Mouse (Mus musculus) forebrain, embryonic 13.5 days (tissue): ENCODE data around the gene Efemp2. TPM values are rescaled to one million over a fixed set of nuclear protein-coding genes. Genes with fewer than 3 reads are reported as not detected.
A peak's percentile ranks its signal among the peaks of the same experiment; 100 is the strongest.

Experiments used
- ATAC-seq: fragments of 200-750 bp; cut with Nextera tagmentation; 2 replicates; pipeline ENCODE4 v1.8.0; 2017
- H3K27ac ChIP-seq: fragments of 300-500 bp; sonication (generic); 2 replicates; pipeline ENCODE4 v1.5.1; 2015; ENCODE audit warnings: inconsistent platforms, mild to moderate bottlenecking, moderate library complexity
- H3K27me3 ChIP-seq: fragments of 300-500 bp; sonication (generic); 2 replicates; pipeline ENCODE4 v1.6.1; 2015; ENCODE audit warnings: mild to moderate bottlenecking, inconsistent platforms
- H3K36me3 ChIP-seq: fragments of 300-500 bp; sonication (generic); 2 replicates; pipeline ENCODE4 v1.6.1; 2015; ENCODE audit warnings: mild to moderate bottlenecking, inconsistent platforms; ENCODE audit not compliant: poor library complexity, severe bottlenecking
- H3K4me1 ChIP-seq: fragments of 300-500 bp; sonication (generic); 2 replicates; pipeline ENCODE4 v1.6.1; 2015; ENCODE audit warnings: inconsistent platforms
- H3K4me2 ChIP-seq: fragments of 300-500 bp; sonication (generic); 2 replicates; pipeline ENCODE4 v1.6.1; 2015; ENCODE audit warnings: inconsistent platforms, mild to moderate bottlenecking, moderate library complexity
- H3K4me3 ChIP-seq: fragments of 300-500 bp; sonication (generic); 2 replicates; pipeline ENCODE4 v1.5.1; 2015; ENCODE audit warnings: mild to moderate bottlenecking, inconsistent platforms
- H3K9ac ChIP-seq: fragments of 300-500 bp; sonication (generic); 2 replicates; pipeline ENCODE4 v1.6.1; 2015; ENCODE audit warnings: mild to moderate bottlenecking, inconsistent platforms
- H3K9me3 ChIP-seq: fragments of 300-500 bp; sonication (generic); replicated peaks from 2 replicates; pipeline ENCODE4 v1.6.1; 2016; ENCODE audit warnings: inconsistent platforms
- WGBS: fragments of 180-500 bp; shearing (Covaris S2); methylation state at CpG from one replicate; pipeline ENCODE4 v1.1.7; 2015; 5-methylcytosine and 5-hydroxymethylcytosine counted together
- polyA plus RNA-seq: library from polyadenylated mRNA; unstranded; fragments of >200 nt; fragmentation: Nextera tagmentation; extraction: Ambion mirVana; gene quantifications from 2 replicates; pipeline ENCODE4 v1.2.1, GENCODE M21; 2015

The Efemp2 gene
- polyA plus RNA-seq, 1 experiment from 2014 or later = 30.7 TPM

GRCm38 (mm10) chr19:5456241-5456921, 17.4 kb upstream of the Efemp2 start:
- WGBS = 5% methylated on average over 26 of the region's 26 CpGs
- H3K4me3 ChIP-seq = peak overlapping the region; percentile 77
- H3K9me3 ChIP-seq = no peaks in the 10 kb centered on the region
- peaks cover 6% of the 10 kb centered on the region; the same call in 1 of the 2 replicates for H3K27me3 ChIP-seq
- no peak for ATAC-seq
- H3K4me1 ChIP-seq = peaks cover 43% of the 10 kb centered on the region
- H3K9ac ChIP-seq = peak overlapping the region; percentile 89
- H3K4me2 ChIP-seq = peak overlapping the region; percentile 99
- 0 out of 2 replicates have a peak, but pooled peaks cover 9% of the 10 kb centered on the region for H3K36me3 ChIP-seq
- H3K27ac ChIP-seq = peak overlapping the region; percentile 96

DNA sequence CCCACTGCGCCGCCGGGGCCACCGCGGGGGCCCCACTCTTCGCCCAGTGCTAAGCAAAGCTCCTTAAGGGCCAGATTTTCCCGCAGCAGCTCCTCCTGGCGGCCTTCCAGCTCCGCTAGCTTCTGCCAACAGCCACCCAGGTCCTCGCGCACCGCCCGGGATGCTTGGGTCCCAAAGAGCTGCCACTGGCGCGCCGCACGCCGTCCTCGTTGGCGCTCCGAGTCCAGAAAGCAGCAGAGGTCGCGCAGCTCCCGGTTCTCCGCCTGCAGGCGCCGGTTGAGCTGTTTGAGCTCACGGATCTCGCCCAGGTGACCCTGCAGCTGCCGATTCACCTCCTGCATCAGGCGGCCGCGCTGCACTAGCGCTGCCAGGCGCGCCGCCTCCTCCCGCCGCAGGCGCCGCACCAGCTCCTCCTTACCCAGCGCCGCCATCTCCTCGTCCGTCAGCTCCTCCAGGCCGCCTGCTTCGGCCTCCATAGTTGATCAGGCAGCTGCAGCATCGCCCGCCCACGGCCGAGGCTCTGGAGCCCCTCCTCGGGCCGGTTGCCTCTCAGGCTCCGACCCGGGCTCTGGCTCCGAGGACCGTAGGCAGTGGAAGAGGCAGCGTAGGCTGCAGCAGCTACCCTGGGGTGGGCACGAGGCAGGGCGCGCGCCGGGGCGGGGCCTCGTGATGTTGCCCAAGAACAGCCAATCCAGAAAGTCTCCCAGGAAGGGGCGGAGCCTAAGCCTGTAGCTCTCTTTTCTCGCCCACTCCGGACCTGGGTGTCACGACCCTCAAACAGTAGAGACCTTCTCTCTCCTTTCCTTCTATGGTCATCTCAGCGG, 16.6 kb upstream of the Efemp2 start:
- Histone ChIP-seq H3K4me1 (peaks cover 49% of the 10 kb centered on the region), H3K36me3 (peaks cover 9% of the 10 kb centered on the region; the same call in 1 of the 2 replicates), H3K27me3 (peaks cover 4% of the 10 kb centered on the region; the same call in 1 of the 2 replicates), H3K9me3 (no peaks in the 10 kb centered on the region), H3K27ac (peak overlapping the region; percentile 96), H3K4me2 (peak overlapping the region; percentile 99), H3K4me3 (peak overlapping the region; percentile 77), H3K9ac (peak overlapping the region; percentile 89)
- peak; percentile 95 for ATAC-seq
- WGBS = under 1% methylated on average over 70 of the region's 70 CpGs

GRCm38 (mm10) chr19:5457746-5458442, 15.9 kb upstream of the Efemp2 start, which contains the start of gene Ccdc85b:
TSS of gene Ccdc85b (minus strand) at chr19:5457894.
- 14% methylated on average over 14 of the region's 14 CpGs for WGBS
- Histone ChIP-seq H3K4me2 (peak within 1 kb of the TSS; percentile 99), H3K4me1 (peaks cover 49% of the 10 kb centered on the region), H3K36me3 (peaks cover 17% of the 10 kb centered on the region), H3K27ac (peak within 1 kb of the TSS; percentile 96), H3K9ac (peak within 1 kb of the TSS; percentile 89), H3K9me3 (no peaks in the 10 kb centered on the region), H3K4me3 (peak within 1 kb of the TSS; percentile 77), H3K27me3 (peaks cover 4% of the 10 kb centered on the region; the same call in 1 of the 2 replicates)
- ATAC-seq = no peak; the same call in 1 of the 2 replicates

DNA sequence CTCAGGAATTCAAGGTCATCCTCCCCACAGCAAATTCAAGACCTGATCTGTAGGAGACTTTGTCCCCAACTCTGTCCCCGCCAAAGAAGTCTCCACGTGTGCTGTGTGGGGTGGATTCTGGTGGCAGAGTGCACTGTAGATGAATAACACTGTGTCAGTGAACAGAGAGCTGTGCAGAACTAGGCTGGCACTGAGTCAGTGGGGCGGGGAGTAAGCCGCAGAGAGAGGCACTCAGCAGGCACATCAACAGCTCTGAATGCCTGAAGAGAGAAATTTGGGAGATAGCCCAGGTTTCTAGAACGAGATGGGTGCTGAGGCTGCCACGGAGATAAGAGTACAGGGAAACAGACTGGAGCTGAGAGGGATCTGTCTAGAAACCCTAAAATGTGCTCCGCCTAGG, 14.7 kb upstream of the Efemp2 start:
- Histone ChIP-seq H3K36me3 (peaks cover 24% of the 10 kb centered on the region), H3K4me2 (no peak overlapping the region), H3K27me3 (peaks cover 4% of the 10 kb centered on the region; the same call in 1 of the 2 replicates), H3K27ac (no peak overlapping the region), H3K4me1 (peaks cover 54% of the 10 kb centered on the region), H3K4me3 (no peak overlapping the region), H3K9me3 (no peaks in the 10 kb centered on the region), H3K9ac (no peak overlapping the region)
- 66% methylated on average over 7 of the region's 7 CpGs for WGBS
- no peak for ATAC-seq

DNA sequence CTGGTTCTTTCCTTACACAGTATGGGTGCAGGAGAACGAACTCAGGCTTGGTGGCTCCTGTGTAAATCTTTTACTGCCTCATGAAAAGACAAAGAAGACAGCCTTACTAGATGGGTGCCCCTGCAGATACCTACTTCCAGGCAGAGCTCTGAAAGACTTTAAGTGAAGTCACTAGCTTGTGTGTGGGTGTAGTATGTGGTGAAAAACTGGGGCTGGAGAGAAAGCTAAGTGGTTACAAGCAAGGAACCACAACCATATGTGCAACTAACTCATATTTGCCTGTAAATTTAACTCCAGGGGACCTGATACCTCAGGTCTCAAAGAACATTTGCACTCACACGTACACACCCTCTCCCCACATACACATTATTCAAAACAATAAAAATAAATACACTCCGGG, 13.9 kb upstream of the Efemp2 start:
- H3K36me3 ChIP-seq = peaks cover 27% of the 10 kb centered on the region
- peaks cover 4% of the 10 kb centered on the region; the same call in 1 of the 2 replicates for H3K27me3 ChIP-seq
- H3K9ac ChIP-seq = peak overlapping the region; percentile 84
- peak overlapping the region; percentile 68 for H3K27ac ChIP-seq
- peak overlapping the region; percentile 97 for H3K4me2 ChIP-seq
- 24% methylated on average over 3 of the region's 3 CpGs for WGBS
- H3K4me3 ChIP-seq = peak overlapping the region; percentile 80
- ATAC-seq = no peak
- peaks cover 54% of the 10 kb centered on the region for H3K4me1 ChIP-seq
- no peaks in the 10 kb centered on the region for H3K9me3 ChIP-seq

GRCm38 (mm10) chr19:5460465-5460911, 13.3 kb upstream of the Efemp2 start, which contains the start of gene Fibp:
TSS of gene Fibp (plus strand) at chr19:5460615.
- Histone ChIP-seq H3K36me3 (peaks cover 33% of the 10 kb centered on the region), H3K27me3 (peaks cover 4% of the 10 kb centered on the region; the same call in 1 of the 2 replicates), H3K4me3 (peak within 1 kb of the TSS; percentile 80), H3K4me2 (peak within 1 kb of the TSS; percentile 97), H3K9me3 (no peaks in the 10 kb centered on the region), H3K4me1 (peaks cover 48% of the 10 kb centered on the region), H3K27ac (peak within 1 kb of the TSS; percentile 68), H3K9ac (peak within 1 kb of the TSS; percentile 84)
- peak; percentile 63 for ATAC-seq
- WGBS = under 1% methylated on average over 32 of the region's 32 CpGs

- no peak for ATAC-seq
- Histone ChIP-seq H3K27me3 (peaks cover 4% of the 10 kb centered on the region; the same call in 1 of the 2 replicates), H3K4me3 (peak overlapping the region; percentile 80), H3K36me3 (peaks cover 43% of the 10 kb centered on the region), H3K9me3 (no peaks in the 10 kb centered on the region), H3K4me2 (peak overlapping the region; percentile 97), H3K27ac (no peak overlapping the region), H3K9ac (peak overlapping the region; percentile 84; the same call in 1 of the 2 replicates), H3K4me1 (peaks cover 39% of the 10 kb centered on the region)
- 92% methylated on average over 6 of the region's 6 CpGs for WGBS
Observed at GRCm38 (mm10) chr19:5461411-5461810, 12.3 kb upstream of the Efemp2 start.

GRCm38 (mm10) chr19:5463212-5463611, 10.5 kb upstream of the Efemp2 start:
- Histone ChIP-seq H3K27me3 (peaks cover 4% of the 10 kb centered on the region; the same call in 1 of the 2 replicates), H3K4me1 (peaks cover 31% of the 10 kb centered on the region), H3K4me3 (no peak overlapping the region), H3K27ac (no peak overlapping the region), H3K9ac (no peak overlapping the region), H3K9me3 (no peaks in the 10 kb centered on the region), H3K36me3 (peaks cover 59% of the 10 kb centered on the region), H3K4me2 (no peak overlapping the region)
- WGBS = 92% methylated on average over 9 of the region's 9 CpGs
- ATAC-seq = no peak

DNA sequence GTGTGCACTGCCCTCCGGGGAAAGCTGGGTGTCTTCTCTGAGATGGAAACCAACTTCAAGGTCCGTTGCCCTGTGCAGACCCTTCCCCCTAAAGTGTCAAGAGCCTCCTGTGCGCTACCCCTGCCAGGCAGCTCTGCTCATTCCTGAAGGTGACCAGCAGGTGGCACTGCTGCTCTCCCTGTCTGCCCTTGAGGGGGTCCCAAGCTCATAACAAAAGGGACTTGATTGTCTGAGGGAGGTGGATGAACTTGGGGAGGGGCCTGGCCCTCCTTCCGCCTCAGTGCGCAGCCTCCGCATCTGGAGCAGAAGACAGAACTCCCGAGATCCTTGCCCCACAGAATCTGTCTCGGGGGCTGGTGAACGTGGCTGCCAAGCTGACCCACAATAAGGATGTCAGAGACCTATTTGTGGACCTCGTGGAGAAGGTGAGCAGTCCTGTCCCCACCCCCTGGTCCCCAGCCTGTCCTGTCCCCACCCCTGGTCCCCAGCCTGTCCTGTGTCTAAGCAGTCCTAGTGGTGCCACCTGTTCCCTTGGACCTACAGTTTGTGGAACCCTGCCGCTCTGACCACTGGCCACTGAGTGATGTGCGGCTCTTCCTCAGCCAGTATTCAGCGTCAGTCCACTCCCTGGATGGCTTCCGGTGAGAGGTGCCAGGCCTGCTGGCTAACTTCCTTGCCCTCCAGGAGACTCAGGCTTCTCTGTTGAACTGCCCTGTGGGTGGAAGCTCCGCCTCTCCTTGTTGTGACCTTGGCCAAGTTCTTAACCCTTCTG, 9.8 kb upstream of the Efemp2 start:
- no peaks in the 10 kb centered on the region for H3K9me3 ChIP-seq

GRCm38 (mm10) chr19:5465037-5465436, 8.7 kb upstream of the Efemp2 start:
- Histone ChIP-seq H3K9ac (no peak overlapping the region), H3K36me3 (peaks cover 59% of the 10 kb centered on the region), H3K9me3 (no peaks in the 10 kb centered on the region), H3K27ac (no peak overlapping the region), H3K4me3 (no peak overlapping the region), H3K4me2 (no peak overlapping the region), H3K4me1 (peaks cover 26% of the 10 kb centered on the region), H3K27me3 (no peaks in the 10 kb centered on the region)
- WGBS = 94% methylated on average over 8 of the region's 8 CpGs
- no peak for ATAC-seq

More for the DNA sequence above, 9.8 kb upstream of the Efemp2 start:
- H3K36me3 ChIP-seq = peaks cover 59% of the 10 kb centered on the region
- ATAC-seq = peak; percentile 55
- peaks cover 31% of the 10 kb centered on the region for H3K4me1 ChIP-seq
- peak overlapping the region; percentile 31 for H3K4me3 ChIP-seq
- peaks cover 2% of the 10 kb centered on the region; the same call in 1 of the 2 replicates for H3K27me3 ChIP-seq
- H3K27ac ChIP-seq = peak overlapping the region; percentile 70
- peak overlapping the region; percentile 56 for H3K4me2 ChIP-seq
- peak overlapping the region; percentile 62 for H3K9ac ChIP-seq
- 40% methylated on average over 15 of the region's 15 CpGs for WGBS
